Mouse (Mus musculus): Measurements from ENCODE around the gene Msh4.

- TF ChIP-seq EP300 (IDR thresholded peaks at IDR 0.05; ENCODE audit: low read depth) (no peak), CTCF (IDR thresholded peaks at IDR 0.05; ENCODE audit: low read depth) (no peak)
Measured at GRCm38 (mm10) chr3:153889188-153889781, 16.7 kb downstream of the Msh4 start.
